Mouse (Mus musculus) embryonic facial prominence, embryonic 15.5 days (tissue): ENCODE measurements around the gene Chat. TPM values are rescaled to one million over a fixed set of nuclear protein-coding genes. Genes with fewer than 3 reads are reported as not detected.

Source experiments
- ATAC-seq: fragments of 200-750 bp; cut with Nextera tagmentation; 2 replicates; pipeline ENCODE4 v1.8.0; 2017; ENCODE audit warnings: low read depth, moderate TSS enrichment; ENCODE audit not compliant: insufficient number of reproducible peaks, low FRiP score, low TSS enrichment
- H3K27ac ChIP-seq: fragments of 300-500 bp; sonication (generic); replicated peaks from 2 replicates; pipeline ENCODE4 v1.5.1; 2015; ENCODE audit warnings: mild to moderate bottlenecking, inconsistent platforms
- H3K27me3 ChIP-seq: fragments of 300-500 bp; sonication (generic); 2 replicates; pipeline ENCODE4 v1.6.1; 2015; ENCODE audit warnings: inconsistent platforms
- H3K36me3 ChIP-seq: fragments of 300-500 bp; sonication (generic); 2 replicates; pipeline ENCODE4 v1.6.1; 2015; ENCODE audit warnings: mild to moderate bottlenecking, inconsistent platforms
- H3K4me1 ChIP-seq: fragments of 300-500 bp; sonication (generic); 2 replicates; pipeline ENCODE4 v1.6.1; 2015; ENCODE audit warnings: inconsistent platforms
- H3K4me2 ChIP-seq: fragments of 300-500 bp; sonication (generic); replicated peaks from 2 replicates; pipeline ENCODE4 v1.6.1; 2015; ENCODE audit warnings: mild to moderate bottlenecking, inconsistent platforms
- H3K4me3 ChIP-seq: fragments of 300-500 bp; sonication (generic); replicated peaks from 2 replicates; pipeline ENCODE4 v1.5.1; 2015; ENCODE audit warnings: mild to moderate bottlenecking, inconsistent platforms
- H3K9ac ChIP-seq: fragments of 300-500 bp; sonication (generic); 2 replicates; pipeline ENCODE4 v1.6.1; 2015; ENCODE audit warnings: inconsistent platforms
- H3K9me3 ChIP-seq: fragments of 300-500 bp; sonication (generic); replicated peaks from 2 replicates; pipeline ENCODE4 v1.6.1; 2016; ENCODE audit warnings: inconsistent platforms
- WGBS: fragments of 180-500 bp; shearing (Covaris S2); methylation state at CpG from one replicate; pipeline ENCODE4 v1.1.7; 2015; 5-methylcytosine and 5-hydroxymethylcytosine counted together
- polyA plus RNA-seq: library from polyadenylated mRNA; unstranded; fragments of >200 nt; fragmentation: Nextera tagmentation; extraction: Ambion mirVana; gene quantifications from 2 replicates; pipeline ENCODE4 v1.2.1, GENCODE M21; 2015

Chat gene
- polyA plus RNA-seq, 1 experiment from 2014 or later, result 0.05 TPM

GRCm38 (mm10) chr14:32381619-32382018 is 84.2 kb downstream of the Chat start:
- Histone ChIP-seq H3K4me2 (no peak overlapping the region), H3K27ac (no peak overlapping the region), H3K9ac (no peak overlapping the region), H3K4me3 (no peak overlapping the region), H3K27me3 (peaks cover 23% of the 10 kb centered on the region), H3K4me1 (peaks cover 6% of the 10 kb centered on the region; the same call in 1 of the 2 replicates), H3K9me3 (no peaks in the 10 kb centered on the region), H3K36me3 (no peaks in the 10 kb centered on the region)
- 50% methylated on average over 15 of the region's 15 CpGs for WGBS
- ATAC-seq, result no peak

- Histone ChIP-seq H3K9me3 (no peaks in the 10 kb centered on the region), H3K4me2 (no peak overlapping the region), H3K4me1 (peaks cover 6% of the 10 kb centered on the region; the same call in 1 of the 2 replicates), H3K27ac (no peak overlapping the region), H3K27me3 (peaks cover 23% of the 10 kb centered on the region), H3K36me3 (no peaks in the 10 kb centered on the region), H3K9ac (no peak overlapping the region), H3K4me3 (no peak overlapping the region)
- 35% methylated on average over 7 of the region's 7 CpGs for WGBS
- ATAC-seq, result no peak
Observed at GRCm38 (mm10) chr14:32381066-32381465, 84.7 kb downstream of the Chat start.

- Histone ChIP-seq H3K4me1 (peaks cover 6% of the 10 kb centered on the region; the same call in 1 of the 2 replicates), H3K4me3 (no peak overlapping the region), H3K27ac (no peak overlapping the region), H3K27me3 (peaks cover 23% of the 10 kb centered on the region), H3K36me3 (no peaks in the 10 kb centered on the region), H3K9ac (no peak overlapping the region), H3K9me3 (no peaks in the 10 kb centered on the region), H3K4me2 (no peak overlapping the region)
- ATAC-seq, result no peak
- 39% methylated on average over 3 of the region's 3 CpGs for WGBS
Observed at GRCm38 (mm10) chr14:32380099-32380480, 85.7 kb downstream of the Chat start.

- 10% methylated on average over 22 of the region's 22 CpGs for WGBS
- no peak overlapping the region for H3K4me3 ChIP-seq
- H3K9ac ChIP-seq, result no peak overlapping the region
- H3K9me3 ChIP-seq, result no peaks in the 10 kb centered on the region
- no peak overlapping the region for H3K27ac ChIP-seq
- H3K36me3 ChIP-seq, result no peaks in the 10 kb centered on the region
- peaks cover 6% of the 10 kb centered on the region; the same call in 1 of the 2 replicates for H3K4me1 ChIP-seq
- H3K27me3 ChIP-seq, result peaks cover 23% of the 10 kb centered on the region
- H3K4me2 ChIP-seq, result 0 out of 2 replicates have a peak overlapping the region, but pooled peaks have one; percentile 15
- no peak for ATAC-seq
Observed at GRCm38 (mm10) chr14:32379395-32380098, 86.2 kb downstream of the Chat start.

- Histone ChIP-seq H3K9ac (no peak overlapping the region), H3K4me2 (no peak overlapping the region), H3K36me3 (no peaks in the 10 kb centered on the region), H3K9me3 (no peaks in the 10 kb centered on the region), H3K27ac (no peak overlapping the region), H3K4me3 (no peak overlapping the region), H3K27me3 (0 out of 2 replicates have a peak, but pooled peaks cover 4% of the 10 kb centered on the region), H3K4me1 (0 out of 2 replicates have a peak, but pooled peaks cover 2% of the 10 kb centered on the region)
- 80% methylated on average over 2 of the region's 2 CpGs for WGBS
- no peak for ATAC-seq
Observed at GRCm38 (mm10) chr14:32372510-32372909, 93.3 kb downstream of the Chat start.

- H3K27me3 ChIP-seq, result 0 out of 2 replicates have a peak, but pooled peaks cover 4% of the 10 kb centered on the region
- H3K4me1 ChIP-seq, result 0 out of 2 replicates have a peak, but pooled peaks cover 2% of the 10 kb centered on the region
- H3K36me3 ChIP-seq, result no peaks in the 10 kb centered on the region
- WGBS, result 61% methylated on average over 7 of the region's 7 CpGs
- H3K9me3 ChIP-seq, result no peaks in the 10 kb centered on the region
- no peak overlapping the region for H3K9ac ChIP-seq
- no peak for ATAC-seq
- no peak overlapping the region for H3K27ac ChIP-seq
- no peak overlapping the region for H3K4me3 ChIP-seq
- H3K4me2 ChIP-seq, result no peak overlapping the region
Observed at GRCm38 (mm10) chr14:32369756-32370155, 96.0 kb downstream of the Chat start.

- Histone ChIP-seq H3K9ac (no peak overlapping the region), H3K4me3 (no peak overlapping the region), H3K36me3 (no peaks in the 10 kb centered on the region), H3K4me1 (no peaks in the 10 kb centered on the region), H3K27ac (no peak overlapping the region), H3K27me3 (no peaks in the 10 kb centered on the region), H3K9me3 (no peaks in the 10 kb centered on the region), H3K4me2 (no peak overlapping the region)
- no peak for ATAC-seq
- 40% methylated on average over 7 of the region's 7 CpGs for WGBS
Observed at GRCm38 (mm10) chr14:32364359-32364758, 101.4 kb downstream of the Chat start.

Other genes starting within 250 kb of the Chat start
- 12.5 and 13.9 TPM in 2 replicates for gene Ogdhl, start 144.0 kb downstream of the Chat start, polyA plus RNA-seq
- 2.8 and 4.4 TPM in 2 replicates for gene 1700024G13Rik, start 77.6 kb downstream of the Chat start, polyA plus RNA-seq
- gene Slc18a3, start 1.1 kb downstream of the Chat start, polyA plus RNA-seq, result 0.39 and 0.53 TPM in 2 replicates
- gene Ercc6, start 47.5 kb upstream of the Chat start, polyA plus RNA-seq, result 17.8 and 23.0 TPM in 2 replicates
- gene Prrxl1, start 133.4 kb upstream of the Chat start, polyA plus RNA-seq, result 1.5 and 2.1 TPM in 2 replicates
- 2.1 and 3.7 TPM in 2 replicates for gene 3425401B19Rik, start 219.3 kb upstream of the Chat start, polyA plus RNA-seq